In the genomic region with DNA sequence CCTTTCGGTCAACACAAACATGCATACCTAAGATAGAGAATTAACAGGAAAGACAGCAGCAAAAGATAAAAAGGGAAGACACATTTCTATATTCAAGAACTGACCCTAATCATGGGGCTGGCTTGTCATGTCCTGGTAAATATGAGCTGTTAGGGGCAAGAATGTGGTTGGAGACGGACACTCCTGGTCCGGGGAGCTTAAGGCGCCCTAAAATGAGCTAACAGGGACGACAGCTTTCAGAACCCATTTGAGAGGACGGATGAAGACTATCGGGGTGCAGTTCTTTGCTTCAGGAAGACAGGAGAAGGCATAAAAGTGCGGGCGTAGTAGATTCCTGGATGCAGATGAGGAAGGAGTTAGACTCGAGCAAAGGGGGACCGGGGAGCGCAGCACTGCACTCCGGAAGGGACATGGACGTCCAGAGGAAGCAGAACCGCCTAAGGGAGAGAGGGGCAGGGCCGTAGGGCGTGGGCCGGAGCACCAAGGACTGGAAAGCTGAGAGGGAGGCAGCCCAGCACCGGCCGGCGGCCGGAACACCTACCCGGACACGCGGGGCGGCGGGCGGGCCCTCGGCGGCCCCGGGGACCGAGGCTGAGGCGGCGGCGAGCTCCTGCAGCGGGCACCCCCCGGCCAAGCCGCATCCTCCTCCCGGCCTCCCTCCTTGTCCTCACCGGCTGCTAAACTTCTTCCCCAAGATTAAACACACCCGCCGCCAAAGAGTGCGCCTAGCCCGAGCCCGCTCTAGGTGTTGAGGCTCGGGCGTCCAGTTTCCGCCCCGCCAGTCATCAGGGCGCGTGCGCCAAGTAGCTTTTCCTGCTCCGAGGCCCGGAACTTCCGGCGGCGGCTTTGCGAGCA, we compare ENCODE assay signal across 8 mouse cellular contexts. TPM values are rescaled to one million over a fixed set of nuclear protein-coding genes. Genes with fewer than 3 reads are reported as not detected.
A peak's percentile ranks its signal among the peaks of the same experiment; 100 is the strongest.
DNase-seq lines count a peak whose midpoint lies in the region; ATAC-seq and TF ChIP-seq lines count a peak whose summit lies in the region.

A gene (minus strand): TSS at position 805 of the 855 bp plus-strand sequence.

- peak within 1 kb of the TSS; percentile 94 for H3K9ac ChIP-seq in intestine, postnatal 0 days (ENCODE audit: low read depth, low read length)

- intact Hi-C loops in left cerebral cortex, postnatal 36 days (cut with DNase I), result no loop called here

- peaks cover 10% of the 10 kb centered on the region for H3K4me1 ChIP-seq in embryonic facial prominence, embryonic 10.5 days
- H3K4me1 ChIP-seq in intestine, postnatal 0 days (replicated peaks; ENCODE audit: control insufficient read depth, insufficient read depth, low read length), result peaks cover 5% of the 10 kb centered on the region; the same call in 1 of the 2 replicates
- peaks cover 9% of the 10 kb centered on the region for H3K4me1 ChIP-seq in midbrain, embryonic 10.5 days

- WGBS in embryonic facial prominence, embryonic 10.5 days, result 3% methylated on average over 58 of the region's 58 CpGs
- 2% methylated on average over 58 of the region's 58 CpGs for WGBS in intestine, postnatal 0 days
- 2% methylated on average over 58 of the region's 58 CpGs for WGBS in midbrain, embryonic 10.5 days

- H3K27ac ChIP-seq in embryonic facial prominence, embryonic 10.5 days (replicated peaks), result peak within 1 kb of the TSS; percentile 94
- peak within 1 kb of the TSS; percentile 86 for H3K27ac ChIP-seq in intestine, postnatal 0 days (ENCODE audit: low read depth, low read length)
- peak within 1 kb of the TSS; percentile 94 for H3K27ac ChIP-seq in midbrain, embryonic 10.5 days (replicated peaks)

- H3K36me3 ChIP-seq in embryonic facial prominence, embryonic 10.5 days (replicated peaks), result peaks cover 10% of the 10 kb centered on the region
- no peaks in the 10 kb centered on the region for H3K36me3 ChIP-seq in intestine, postnatal 0 days (ENCODE audit: control insufficient read depth, insufficient read depth)
- H3K36me3 ChIP-seq in midbrain, embryonic 10.5 days, result 0 out of 2 replicates have a peak, but pooled peaks cover 3% of the 10 kb centered on the region

- TF ChIP-seq CTCF in intestine, postnatal 0 days (IDR thresholded peaks at IDR 0.05; ENCODE audit: low read depth), result no peak

- peaks cover 10% of the 10 kb centered on the region for H3K27me3 ChIP-seq in embryonic facial prominence, embryonic 10.5 days (replicated peaks; ENCODE audit: low read depth, poor library complexity, severe bottlenecking)
- no peaks in the 10 kb centered on the region for H3K27me3 ChIP-seq in intestine, postnatal 0 days (replicated peaks; ENCODE audit: control insufficient read depth, insufficient read depth, low read length)
- peaks cover 11% of the 10 kb centered on the region for H3K27me3 ChIP-seq in midbrain, embryonic 10.5 days (ENCODE audit: low read depth, poor library complexity, severe bottlenecking)

- peak; percentile 93 for DNase-seq in adrenal gland, postnatal 10 days
- peak; percentile 88 for DNase-seq in embryonic facial prominence, embryonic 10.5 days (ENCODE audit: low spot score)
- DNase-seq in left cerebral cortex, postnatal 36 days (ENCODE audit: low spot score in 2 of 2), result peak; percentile 88 to 90
- peak; percentile 85 for DNase-seq in midbrain, embryonic 10.5 days (ENCODE audit: low spot score)
- DNase-seq in right cerebral cortex, postnatal 36 days (ENCODE audit: low spot score in 2 of 2), result peak; percentile 87
- DNase-seq in urinary bladder, postnatal 4 days (ENCODE audit: low spot score in 2 of 2), result peak; percentile 77 to 82

- no peaks in the 10 kb centered on the region for H3K9me3 ChIP-seq in embryonic facial prominence, embryonic 10.5 days
- no peaks in the 10 kb centered on the region for H3K9me3 ChIP-seq in intestine, postnatal 0 days (ENCODE audit: control insufficient read depth)
- no peaks in the 10 kb centered on the region for H3K9me3 ChIP-seq in midbrain, embryonic 10.5 days (replicated peaks)

- peak within 1 kb of the TSS; percentile 95 for H3K4me3 ChIP-seq in embryonic facial prominence, embryonic 10.5 days
- H3K4me3 ChIP-seq in intestine, postnatal 0 days (ENCODE audit: low read depth, low read length), result peak within 1 kb of the TSS; percentile 90
- H3K4me3 ChIP-seq in midbrain, embryonic 10.5 days, result peak within 1 kb of the TSS; percentile 95

- H3K4me2 ChIP-seq in intestine, postnatal 0 days (replicated peaks; ENCODE audit: low read depth), result peak within 1 kb of the TSS; percentile 77

- ATAC-seq in granulocyte monocyte progenitor cell, adult 5-6 weeks (replicated peaks; ENCODE audit: poor library complexity, severe bottlenecking), result peak; percentile 94
- ATAC-seq in intestine, postnatal 0 days, result peak; percentile 91

RNA-seq across cellular contexts. Expression of the gene that starts here (rescaled TPM):
- 10 to 100 TPM; 22.2 to 27.1 TPM for total RNA-seq in adrenal gland, postnatal 10 days (2021)
- polyA plus RNA-seq in embryonic facial prominence, embryonic 10.5 days (2016; fragmentation: Nextera tagmentation; extraction: Ambion mirVana), result 8.0 and 8.3 TPM in 2 replicates
- 16.0 and 36.0 TPM in 2 replicates for total RNA-seq in granulocyte monocyte progenitor cell, adult 5-6 weeks (2014; fragmentation: Nextera tagmentation)
- 11.0 and 21.9 TPM in 2 replicates for total RNA-seq in granulocyte monocyte progenitor cell, adult 5-6 weeks (2017)
- 7.0 and 8.4 TPM in 2 replicates for polyA plus RNA-seq in intestine, postnatal 0 days (2015; fragmentation: Nextera tagmentation; extraction: Ambion mirVana)
- 10 to 100 TPM; 24.2 to 27.6 TPM for total RNA-seq in left cerebral cortex, postnatal 36 days (2021)
- polyA plus RNA-seq in midbrain, embryonic 10.5 days (2016; fragmentation: Nextera tagmentation; extraction: Ambion mirVana), result 7.3 and 9.9 TPM in 2 replicates

Comparison
In these comparisons a context has a peak if more than half of its experiments do, and no peak if none do; other contexts are left out.
1. Peak in every context shown above with its lines: DNase-seq, ATAC-seq, H3K4me3 ChIP-seq and H3K27ac ChIP-seq.